Mouse (Mus musculus) MEL (cell line): ENCODE measurements at regions not wholly inside any gene's neighbourhood (a gene's known extent, or its start where the extent isn't known, plus 50 kb on each side); places are given as distances from the start of the nearest gene placed in this dataset.

ENCODE experiments used
- CTCF ChIP-seq, 3 experiments: IDR thresholded peaks in 2 of 3; conservative IDR thresholded peaks in 1 of 3; 2 replicates each; pipeline ENCODE4 v1.5.1; 2011 to 2012; ENCODE audit warnings: low read length in 3 of 3, low read depth in 2 of 3, mild to moderate bottlenecking in 2 of 3, improper control_type of control experiment in 1 of 3, inconsistent platforms in 1 of 3, mixed read lengths in 1 of 3, moderate library complexity in 1 of 3; ENCODE audit not compliant: control insufficient read depth in 1 of 3, insufficient read depth in 1 of 3, poor library complexity in 1 of 3, severe bottlenecking in 1 of 3
- E2F4 ChIP-seq: IDR thresholded peaks from 2 replicates; pipeline ENCODE4 v1.6.1; 2011; ENCODE audit warnings: low read depth, low read length, improper control_type of control experiment, borderline replicate concordance
- EP300 ChIP-seq, 2 experiments: IDR thresholded peaks; 2 replicates each; pipeline ENCODE4 v1.6.1; 2011; ENCODE audit warnings: improper control_type of control experiment in 2 of 2, low read length in 2 of 2, low read depth in 1 of 2, mild to moderate bottlenecking in 1 of 2
- GABPA ChIP-seq: IDR thresholded peaks from 2 replicates; pipeline ENCODE4 v1.6.1; 2012; ENCODE audit warnings: low read depth, mild to moderate bottlenecking, inconsistent platforms, low read length, improper control_type of control experiment, moderate library complexity
- GATA1 ChIP-seq: IDR thresholded peaks from 2 replicates; pipeline ENCODE4 v1.6.1; 2011; ENCODE audit warnings: low read depth, low read length, improper control_type of control experiment
- KAT2A ChIP-seq: conservative IDR thresholded peaks from 2 replicates; pipeline ENCODE4 v1.6.1; 2012; ENCODE audit warnings: low read depth, low read length, improper control_type of control experiment, inconsistent platforms
- POLR2A ChIP-seq, 2 experiments: IDR thresholded peaks; 2 replicates each; pipeline ENCODE4 v1.6.1; 2011 to 2012; ENCODE audit warnings: low read length in 2 of 2, mild to moderate bottlenecking in 2 of 2, control low read depth in 1 of 2, improper control_type of control experiment in 1 of 2, low read depth in 1 of 2, moderate library complexity in 1 of 2; ENCODE audit not compliant: control insufficient read depth in 1 of 2, insufficient read depth in 1 of 2, poor library complexity in 1 of 2
- RAD21 ChIP-seq: IDR thresholded peaks from 2 replicates; pipeline ENCODE4 v1.6.1; 2011; ENCODE audit warnings: mild to moderate bottlenecking, low read depth, low read length, improper control_type of control experiment
- ZC3H11A ChIP-seq: IDR thresholded peaks from 2 replicates; pipeline ENCODE4 v1.6.1; 2012; ENCODE audit warnings: low read depth, mild to moderate bottlenecking, inconsistent platforms, low read length, improper control_type of control experiment
- ZMIZ1 ChIP-seq: IDR thresholded peaks from 2 replicates; pipeline ENCODE4 v1.6.1; 2012; ENCODE audit warnings: low read depth, mild to moderate bottlenecking, inconsistent platforms, low read length, improper control_type of control experiment, moderate library complexity

- TF ChIP-seq ZC3H11A (no peak), CTCF (IDR thresholded peaks at IDR 0.05 in 2 of 3, conservative IDR thresholded peaks at IDR 0.05 in 1 of 3; ENCODE audit: control insufficient read depth in 1 of 3, insufficient read depth in 1 of 3, low read depth in 2 of 3, low read length in 3 of 3, poor library complexity in 1 of 3, severe bottlenecking in 1 of 3) (no peak), POLR2A (IDR thresholded peaks at IDR 0.05; ENCODE audit: control insufficient read depth in 1 of 2, insufficient read depth in 1 of 2, low read depth in 1 of 2, low read length in 2 of 2, poor library complexity in 1 of 2) (no peak), KAT2A (no peak), RAD21 (no peak), GATA1 (no peak), GABPA (no peak), ZMIZ1 (no peak), EP300 (IDR thresholded peaks at IDR 0.05; ENCODE audit: low read depth in 1 of 2, low read length in 2 of 2) (no peak), E2F4 (no peak)
These were observed 122.1 kb upstream of the Ednrb start for GRCm38 (mm10) chr14:103966293-103966692.
